Mouse (Mus musculus) T-cell, adult 2 months (primary cell): Measurements from ENCODE around the gene Prrc2b.

Experiments used
- DNase-seq: peaks from one replicate; pipeline ENCODE4 v3.0.0; 2022; ENCODE audit warnings: low spot score

Gene Prrc2b

GRCm38 (mm10) chr2:32282289-32282688, 131.4 kb downstream of the Prrc2b start:
- no peak for DNase-seq

- peak; percentile 53 for DNase-seq
Measured at GRCm38 (mm10) chr2:32282727-32283126, 131.8 kb downstream of the Prrc2b start.

GRCm38 (mm10) chr2:32283986-32284385, 133.1 kb downstream of the Prrc2b start:
- no peak for DNase-seq
